Mouse (Mus musculus): ENCODE data around the gene Acss2. TPM values are rescaled to one million over a fixed set of nuclear protein-coding genes. Genes with fewer than 3 reads are reported as not detected.

Gene Acss2
- polyA plus RNA-seq, 1 experiment = 149 TPM

GRCm38 (mm10) chr2:155539696-155540095, 21.9 kb downstream of the Acss2 start:
- H3K27ac ChIP-seq (ENCODE audit: insufficient read depth, low read depth, low read length) = peak overlapping the region; percentile 83; the same call in 1 of the 2 replicates

DNA sequence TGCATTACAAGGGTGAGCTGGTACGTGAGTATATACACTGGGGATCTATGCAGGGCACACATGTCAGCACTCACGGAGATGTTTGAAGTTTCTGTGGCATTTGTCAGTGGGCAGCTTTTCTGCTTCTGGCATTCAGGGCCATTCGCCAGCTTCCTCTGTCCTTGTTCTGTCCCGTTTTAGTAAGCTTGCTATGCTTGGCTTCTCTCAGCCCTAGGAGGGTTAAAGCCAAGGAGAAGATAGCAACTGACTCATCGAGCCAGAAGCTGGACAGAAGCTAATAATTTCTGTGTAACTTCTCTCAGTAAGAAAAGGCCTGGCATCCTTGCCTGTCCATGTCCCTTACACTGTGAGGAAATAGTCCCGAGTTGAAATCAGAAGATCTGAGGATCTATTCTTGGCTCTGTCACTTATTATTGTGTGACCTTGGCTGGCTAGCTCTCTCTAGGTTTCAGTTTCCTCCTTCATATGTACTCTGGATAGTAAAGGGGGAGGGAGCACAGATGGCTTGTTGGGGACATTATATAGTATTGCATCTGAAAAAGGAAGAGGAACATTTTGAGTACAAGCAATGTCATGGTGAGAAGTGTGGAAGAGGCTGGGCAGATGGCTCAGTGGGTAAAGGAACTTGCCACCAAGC, 23.2 kb downstream of the Acss2 start:
- Histone ChIP-seq H3K36me3 (ENCODE audit: control insufficient read depth, insufficient read depth, low read length) (no peaks in the 10 kb centered on the region), H3K27ac (ENCODE audit: insufficient read depth, low read depth, low read length) (peak overlapping the region; percentile 82), H3K4me3 (ENCODE audit: insufficient read depth, low read depth, low read length) (no peak overlapping the region), H3K4me1 (ENCODE audit: control insufficient read depth, insufficient read depth, low read length) (peaks cover 8% of the 10 kb centered on the region), H3K27me3 (replicated peaks; ENCODE audit: control insufficient read depth, insufficient read depth, low read length) (no peaks in the 10 kb centered on the region)
- 10% methylated on average over 6 of the region's 6 CpGs for WGBS
- no peak for TF ChIP-seq CTCF (conservative IDR thresholded peaks at IDR 0.05; ENCODE audit: insufficient read depth, insufficient read length, low read depth, low read length)
- TF ChIP-seq POLR2A (IDR thresholded peaks at IDR 0.05; ENCODE audit: low read depth, low read length) = no peak
- DNase-seq = peak; percentile 73

More at GRCm38 (mm10) chr2:155539696-155540095, 21.9 kb downstream of the Acss2 start:
- H3K27me3 ChIP-seq (replicated peaks; ENCODE audit: control insufficient read depth, insufficient read depth, low read length) = no peaks in the 10 kb centered on the region
- peaks cover 8% of the 10 kb centered on the region for H3K4me1 ChIP-seq (ENCODE audit: control insufficient read depth, insufficient read depth, low read length)
- no peak for TF ChIP-seq CTCF (conservative IDR thresholded peaks at IDR 0.05; ENCODE audit: insufficient read depth, insufficient read length, low read depth, low read length)
- TF ChIP-seq POLR2A (IDR thresholded peaks at IDR 0.05; ENCODE audit: low read depth, low read length) = no peak
- H3K4me3 ChIP-seq (ENCODE audit: insufficient read depth, low read depth, low read length) = no peak overlapping the region
- no peaks in the 10 kb centered on the region for H3K36me3 ChIP-seq (ENCODE audit: control insufficient read depth, insufficient read depth, low read length)
- DNase-seq = peak; percentile 79

- no peak overlapping the region for H3K27ac ChIP-seq (ENCODE audit: insufficient read depth, low read depth, low read length)
- peaks cover 2% of the 10 kb centered on the region; the same call in 1 of the 2 replicates for H3K36me3 ChIP-seq (ENCODE audit: control insufficient read depth, insufficient read depth, low read length)
- no peak for TF ChIP-seq CTCF (conservative IDR thresholded peaks at IDR 0.05; ENCODE audit: insufficient read depth, insufficient read length, low read depth, low read length)
- no peak for TF ChIP-seq POLR2A (IDR thresholded peaks at IDR 0.05; ENCODE audit: low read depth, low read length)
- peaks cover 5% of the 10 kb centered on the region; the same call in 1 of the 2 replicates for H3K4me1 ChIP-seq (ENCODE audit: control insufficient read depth, insufficient read depth, low read length)
- H3K4me3 ChIP-seq (ENCODE audit: insufficient read depth, low read depth, low read length) = no peak overlapping the region
- no peaks in the 10 kb centered on the region for H3K27me3 ChIP-seq (replicated peaks; ENCODE audit: control insufficient read depth, insufficient read depth, low read length)
- WGBS = 61% methylated on average over 1 of the region's 1 CpGs
- DNase-seq = peak; percentile 52
These were observed 29.2 kb downstream of the Acss2 start for GRCm38 (mm10) chr2:155546955-155547354.

DNA sequence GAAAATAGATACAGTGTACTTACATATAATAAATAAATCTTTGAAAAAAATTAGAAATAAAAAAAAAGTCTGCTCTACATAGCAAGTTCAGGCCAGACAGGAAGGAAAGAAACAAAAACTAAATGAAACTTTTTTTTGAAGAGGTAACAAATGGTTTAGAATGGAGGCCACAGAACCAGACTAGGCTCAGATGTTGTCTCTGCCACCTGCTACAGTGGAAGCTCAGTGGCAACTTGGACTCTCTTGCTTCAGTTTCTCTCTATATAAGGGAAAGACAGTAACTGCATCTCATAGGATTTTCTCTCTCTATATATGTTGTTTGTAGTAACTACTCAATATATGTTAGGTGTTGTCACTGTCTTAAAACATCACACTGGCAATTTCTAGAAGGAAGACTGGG, 34.6 kb downstream of the Acss2 start:
- no peak for DNase-seq
- no peaks in the 10 kb centered on the region for H3K27me3 ChIP-seq (replicated peaks; ENCODE audit: control insufficient read depth, insufficient read depth, low read length)
- H3K4me1 ChIP-seq (ENCODE audit: control insufficient read depth, insufficient read depth, low read length) = peaks cover under 1% of the 10 kb centered on the region; the same call in 1 of the 2 replicates
- H3K27ac ChIP-seq (ENCODE audit: insufficient read depth, low read depth, low read length) = no peak overlapping the region
- H3K4me3 ChIP-seq (ENCODE audit: insufficient read depth, low read depth, low read length) = no peak overlapping the region
- TF ChIP-seq CTCF (conservative IDR thresholded peaks at IDR 0.05; ENCODE audit: insufficient read depth, insufficient read length, low read depth, low read length) = no peak
- peaks cover 5% of the 10 kb centered on the region; the same call in 1 of the 2 replicates for H3K36me3 ChIP-seq (ENCODE audit: control insufficient read depth, insufficient read depth, low read length)

DNA sequence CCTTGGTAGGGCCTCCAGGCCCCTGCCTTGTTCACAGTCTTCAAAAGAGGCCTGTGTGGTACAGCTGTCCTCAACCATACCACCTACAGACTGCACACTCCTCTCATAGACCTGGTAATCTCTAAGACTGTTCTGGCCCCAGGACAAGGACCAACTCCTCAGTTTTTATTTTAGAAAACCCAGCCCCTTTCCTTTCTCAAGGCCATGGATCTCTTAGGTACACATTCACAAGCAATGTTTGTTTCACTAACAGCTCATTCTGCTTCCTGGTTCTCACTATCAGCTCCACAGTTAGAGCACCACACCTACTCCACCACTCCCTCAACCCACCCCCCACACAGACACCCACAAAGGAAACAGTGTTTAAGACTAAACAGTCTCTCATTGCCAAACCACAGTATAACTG, 35.2 kb downstream of the Acss2 start:
- Histone ChIP-seq H3K4me1 (ENCODE audit: control insufficient read depth, insufficient read depth, low read length) (no peaks in the 10 kb centered on the region), H3K27ac (ENCODE audit: insufficient read depth, low read depth, low read length) (no peak overlapping the region), H3K36me3 (ENCODE audit: control insufficient read depth, insufficient read depth, low read length) (peaks cover 6% of the 10 kb centered on the region; the same call in 1 of the 2 replicates), H3K4me3 (ENCODE audit: insufficient read depth, low read depth, low read length) (no peak overlapping the region), H3K27me3 (replicated peaks; ENCODE audit: control insufficient read depth, insufficient read depth, low read length) (no peaks in the 10 kb centered on the region)
- DNase-seq = no peak
- no peak for TF ChIP-seq POLR2A (IDR thresholded peaks at IDR 0.05; ENCODE audit: low read depth, low read length)
- TF ChIP-seq CTCF (conservative IDR thresholded peaks at IDR 0.05; ENCODE audit: insufficient read depth, insufficient read length, low read depth, low read length) = no peak

- no peak for TF ChIP-seq CTCF (conservative IDR thresholded peaks at IDR 0.05; ENCODE audit: insufficient read depth, insufficient read length, low read depth, low read length)
- TF ChIP-seq POLR2A (IDR thresholded peaks at IDR 0.05; ENCODE audit: low read depth, low read length) = no peak
- Histone ChIP-seq H3K36me3 (ENCODE audit: control insufficient read depth, insufficient read depth, low read length) (peaks cover 6% of the 10 kb centered on the region; the same call in 1 of the 2 replicates), H3K4me3 (ENCODE audit: insufficient read depth, low read depth, low read length) (no peak overlapping the region), H3K27ac (ENCODE audit: insufficient read depth, low read depth, low read length) (no peak overlapping the region), H3K27me3 (replicated peaks; ENCODE audit: control insufficient read depth, insufficient read depth, low read length) (no peaks in the 10 kb centered on the region), H3K4me1 (ENCODE audit: control insufficient read depth, insufficient read depth, low read length) (no peaks in the 10 kb centered on the region)
- no peak for DNase-seq
- WGBS = 90% methylated on average over 2 of the region's 2 CpGs
These were observed 36.8 kb downstream of the Acss2 start for GRCm38 (mm10) chr2:155554426-155554985.

- Histone ChIP-seq H3K27ac (ENCODE audit: insufficient read depth, low read depth, low read length) (no peak overlapping the region), H3K27me3 (replicated peaks; ENCODE audit: control insufficient read depth, insufficient read depth, low read length) (no peaks in the 10 kb centered on the region), H3K4me3 (ENCODE audit: insufficient read depth, low read depth, low read length) (no peak overlapping the region), H3K36me3 (ENCODE audit: control insufficient read depth, insufficient read depth, low read length) (peaks cover 13% of the 10 kb centered on the region), H3K4me1 (ENCODE audit: control insufficient read depth, insufficient read depth, low read length) (no peaks in the 10 kb centered on the region)
- no peak for TF ChIP-seq POLR2A (IDR thresholded peaks at IDR 0.05; ENCODE audit: low read depth, low read length)
- no peak for TF ChIP-seq CTCF (conservative IDR thresholded peaks at IDR 0.05; ENCODE audit: insufficient read depth, insufficient read length, low read depth, low read length)
- DNase-seq = no peak
- 42% methylated on average over 1 of the region's 1 CpGs for WGBS
These were observed 44.5 kb downstream of the Acss2 start for GRCm38 (mm10) chr2:155562209-155562608.
